18 mouse cellular contexts compared by ENCODE assay signal in genomic region chr9:94323011-94323410, GRCm38 (mm10).
"Had no signal": no experiment of that assay in that cellular context is flagged by ENCODE, and none has a peak within 500 bp of the region (broad histone marks: within the 10 kb centered on the region; RNA-seq: fewer than 3 reads in every experiment).

No protein-coding gene starts in this region.

- H3K27ac ChIP-seq: midbrain, embryonic 10.5 days; midbrain, embryonic 12.5 days; neural tube, embryonic 13.5 days; neural tube, embryonic 15.5 days had no signal

- H3K36me3 ChIP-seq: midbrain, embryonic 10.5 days; midbrain, embryonic 12.5 days; neural tube, embryonic 13.5 days; neural tube, embryonic 15.5 days had no signal

- H3K4me3 ChIP-seq: midbrain, embryonic 10.5 days; midbrain, embryonic 12.5 days; neural tube, embryonic 13.5 days; neural tube, embryonic 15.5 days had no signal

- H3K27me3 ChIP-seq: midbrain, embryonic 12.5 days; neural tube, embryonic 13.5 days; neural tube, embryonic 15.5 days had no signal

- H3K4me1 ChIP-seq: midbrain, embryonic 10.5 days; midbrain, embryonic 12.5 days; neural tube, embryonic 13.5 days; neural tube, embryonic 15.5 days had no signal

- H3K9me3 ChIP-seq: midbrain, embryonic 10.5 days; midbrain, embryonic 12.5 days; neural tube, embryonic 13.5 days; neural tube, embryonic 15.5 days had no signal

- H3K9ac ChIP-seq: lung, embryonic 14.5 days; midbrain, embryonic 12.5 days; neural tube, embryonic 13.5 days; neural tube, embryonic 15.5 days had no signal

- H3K4me2 ChIP-seq: lung, embryonic 14.5 days; midbrain, embryonic 12.5 days; neural tube, embryonic 13.5 days; neural tube, embryonic 15.5 days had no signal

- DNase-seq: lung, adult 18-20 months; lung, embryonic 14.5 days; lung, postnatal 10 days; lung, postnatal 4 days; midbrain, embryonic 14.5 days; retina, postnatal 1 day; right cerebral cortex, adult 18-20 months; right cerebral cortex, postnatal 25 days; right cerebral cortex, postnatal 4 days; spleen, adult 18-20 months; thymus, adult 18-20 months; thymus, postnatal 14 days; thymus, postnatal 36 days had no signal

- ATAC-seq: midbrain, embryonic 16.5 days had no signal
